24 mouse cellular contexts compared by ENCODE assay signal in genomic region chr4:89691936-89692335, GRCm38 (mm10). TPM values are rescaled to one million over a fixed set of nuclear protein-coding genes. Genes with fewer than 3 reads are reported as not detected.
DNase-seq lines count a peak whose midpoint lies in the region; ATAC-seq and TF ChIP-seq lines count a peak whose summit lies in the region.
"Had no signal": no experiment of that assay in that cellular context is flagged by ENCODE, and none has a peak within 500 bp of the region (broad histone marks: within the 10 kb centered on the region; RNA-seq: fewer than 3 reads in every experiment).

No protein-coding gene starts in this region.

- peaks cover 43% of the 10 kb centered on the region for H3K27me3 ChIP-seq in forebrain, embryonic 10.5 days (ENCODE audit: poor library complexity, severe bottlenecking)
- H3K27me3 ChIP-seq in forebrain, postnatal 0 days (ENCODE audit: insufficient read depth, low read length), result peaks cover 17% of the 10 kb centered on the region
- H3K27me3 ChIP-seq in forebrain, embryonic 14.5 days (replicated peaks; ENCODE audit: control insufficient read depth, insufficient read depth, low read length), result peaks cover 6% of the 10 kb centered on the region
- no peaks in the 10 kb centered on the region for H3K27me3 ChIP-seq in forebrain, embryonic 11.5 days (ENCODE audit: control insufficient read depth, insufficient read depth, low read length)
- H3K27me3 ChIP-seq in thymus, adult 2 months (ENCODE audit: control insufficient read depth, insufficient read depth, low read length), result peaks cover 7% of the 10 kb centered on the region; the same call in 1 of the 2 replicates

- peak overlapping the region; percentile 35; the same call in 1 of the 2 replicates for H3K27ac ChIP-seq in forebrain, embryonic 10.5 days
- H3K27ac ChIP-seq in forebrain, postnatal 0 days (ENCODE audit: low read depth, low read length), result no peak overlapping the region
- no peak overlapping the region for H3K27ac ChIP-seq in forebrain, embryonic 14.5 days (ENCODE audit: low read depth, low read length)
- no peak overlapping the region for H3K27ac ChIP-seq in forebrain, embryonic 11.5 days (ENCODE audit: low read depth, low read length)
- no peak overlapping the region for H3K27ac ChIP-seq in thymus, adult 2 months (ENCODE audit: control insufficient read depth, insufficient read depth, low read length)
- H3K27ac ChIP-seq: heart, embryonic 15.5 days; hindbrain, embryonic 10.5 days; hindbrain, embryonic 14.5 days had no signal

- peaks cover 38% of the 10 kb centered on the region for H3K4me1 ChIP-seq in forebrain, embryonic 10.5 days
- no peaks in the 10 kb centered on the region for H3K4me1 ChIP-seq in forebrain, postnatal 0 days (ENCODE audit: insufficient read depth)
- H3K4me1 ChIP-seq in forebrain, embryonic 14.5 days (ENCODE audit: control insufficient read depth, insufficient read depth, low read length), result peaks cover 5% of the 10 kb centered on the region
- peaks cover 5% of the 10 kb centered on the region; the same call in 1 of the 2 replicates for H3K4me1 ChIP-seq in forebrain, embryonic 11.5 days (replicated peaks; ENCODE audit: control insufficient read depth, insufficient read depth, low read length)
- no peaks in the 10 kb centered on the region; the same call in 1 of the 2 replicates for H3K4me1 ChIP-seq in thymus, adult 2 months (replicated peaks; ENCODE audit: control insufficient read depth, insufficient read depth, low read length)
- H3K4me1 ChIP-seq: heart, embryonic 12.5 days had no signal

- DNase-seq in forebrain, embryonic 10.5 days (ENCODE audit: extremely low spot score, low spot score), result no peak
- DNase-seq in forebrain, postnatal 0 days, result no peak
- DNase-seq in forebrain, embryonic 14.5 days (ENCODE audit: low spot score), result peak; percentile 40
- no peak for DNase-seq in forebrain, embryonic 11.5 days (ENCODE audit: low spot score)
- DNase-seq in brain, embryonic 14.5 days (ENCODE audit: low read depth), result peak; percentile 65
- DNase-seq in thymus, adult 2 months, result no peak
- DNase-seq: adrenal gland, adult 2 months; adrenal gland, postnatal 14 days; cerebellum, adult 11-12 months; cerebellum, adult 9-10 months; gastrocnemius, postnatal 25 days; heart, adult 18-20 months; heart, postnatal 10 days; heart, postnatal 36 days; kidney, adult 2 months had no signal

- 90% methylated on average over 6 of the region's 6 CpGs for WGBS in forebrain, embryonic 10.5 days
- 47% methylated on average over 6 of the region's 6 CpGs for WGBS in forebrain, postnatal 0 days
- 45% methylated on average over 6 of the region's 6 CpGs for WGBS in forebrain, embryonic 14.5 days
- 72% methylated on average over 6 of the region's 6 CpGs for WGBS in forebrain, embryonic 11.5 days
- 87% methylated on average over 6 of the region's 6 CpGs for WGBS in thymus, adult 2 months

- no peak for TF ChIP-seq CTCF in forebrain, postnatal 0 days (IDR thresholded peaks at IDR 0.05; ENCODE audit: low read depth)
- TF ChIP-seq CTCF in brain, embryonic 14.5 days (IDR thresholded peaks at IDR 0.05; ENCODE audit: borderline replicate concordance, extremely low read depth, insufficient read depth, insufficient read length), result no peak
- no peak for TF ChIP-seq CTCF in thymus, adult 2 months (IDR thresholded peaks at IDR 0.05; ENCODE audit: borderline replicate concordance, control insufficient read depth, extremely low read depth, insufficient read depth, low read length, poor library complexity)

- ATAC-seq in forebrain, postnatal 0 days, result no peak
- no peak for ATAC-seq in forebrain, embryonic 14.5 days
- no peak for ATAC-seq in forebrain, embryonic 11.5 days (replicated peaks; ENCODE audit: low FRiP score)
- ATAC-seq: intestine, postnatal 0 days had no signal

- H3K9ac ChIP-seq in forebrain, postnatal 0 days, result no peak overlapping the region
- no peak overlapping the region for H3K9ac ChIP-seq in forebrain, embryonic 14.5 days (ENCODE audit: low read length)
- no peak overlapping the region for H3K9ac ChIP-seq in forebrain, embryonic 11.5 days (ENCODE audit: low read length)
- H3K9ac ChIP-seq: heart, embryonic 12.5 days; heart, embryonic 15.5 days; hindbrain, embryonic 14.5 days had no signal

- TF ChIP-seq POLR2A in brain, embryonic 14.5 days (IDR thresholded peaks at IDR 0.05; ENCODE audit: borderline replicate concordance, extremely low read depth, insufficient read depth, insufficient read length, poor library complexity, severe bottlenecking), result no peak
- no peak for TF ChIP-seq POLR2A in thymus, adult 2 months (IDR thresholded peaks at IDR 0.05; ENCODE audit: control insufficient read depth, extremely low read depth, insufficient read depth, low read length, poor library complexity)

- no peaks in the 10 kb centered on the region for H3K9me3 ChIP-seq in forebrain, embryonic 10.5 days
- no peaks in the 10 kb centered on the region for H3K9me3 ChIP-seq in forebrain, postnatal 0 days (ENCODE audit: low read length)
- H3K9me3 ChIP-seq in forebrain, embryonic 14.5 days (replicated peaks; ENCODE audit: control insufficient read depth, low read length), result no peaks in the 10 kb centered on the region
- no peaks in the 10 kb centered on the region for H3K9me3 ChIP-seq in forebrain, embryonic 11.5 days (ENCODE audit: control insufficient read depth, low read length)
- H3K9me3 ChIP-seq: heart, embryonic 12.5 days; heart, embryonic 15.5 days; hindbrain, embryonic 10.5 days had no signal

- H3K36me3 ChIP-seq in forebrain, embryonic 10.5 days (replicated peaks), result peaks cover 30% of the 10 kb centered on the region
- H3K36me3 ChIP-seq in forebrain, postnatal 0 days (ENCODE audit: insufficient read depth), result no peaks in the 10 kb centered on the region
- H3K36me3 ChIP-seq in forebrain, embryonic 14.5 days (ENCODE audit: control insufficient read depth, insufficient read depth, low read length), result no peaks in the 10 kb centered on the region
- H3K36me3 ChIP-seq in forebrain, embryonic 11.5 days (ENCODE audit: control insufficient read depth, insufficient read depth, low read length), result no peaks in the 10 kb centered on the region
- H3K36me3 ChIP-seq in thymus, adult 2 months (ENCODE audit: control insufficient read depth, insufficient read depth, low read length), result no peaks in the 10 kb centered on the region
- H3K36me3 ChIP-seq: heart, embryonic 12.5 days; heart, embryonic 15.5 days; hindbrain, embryonic 10.5 days had no signal

- peak overlapping the region; percentile 80; the same call in 1 of the 2 replicates for H3K4me3 ChIP-seq in forebrain, embryonic 10.5 days
- no peak overlapping the region for H3K4me3 ChIP-seq in forebrain, postnatal 0 days (ENCODE audit: low read depth, low read length)
- H3K4me3 ChIP-seq in forebrain, embryonic 14.5 days (ENCODE audit: low read depth, low read length), result no peak overlapping the region
- H3K4me3 ChIP-seq in forebrain, embryonic 11.5 days (ENCODE audit: low read depth, low read length), result no peak overlapping the region
- no peak overlapping the region for H3K4me3 ChIP-seq in thymus, adult 2 months (ENCODE audit: control insufficient read depth, insufficient read depth, low read length)
- H3K4me3 ChIP-seq: heart, embryonic 12.5 days; heart, embryonic 15.5 days; hindbrain, embryonic 10.5 days had no signal

- H3K4me2 ChIP-seq in forebrain, postnatal 0 days (ENCODE audit: low read depth), result no peak overlapping the region
- H3K4me2 ChIP-seq in forebrain, embryonic 14.5 days (ENCODE audit: low read length), result no peak overlapping the region
- H3K4me2 ChIP-seq in forebrain, embryonic 11.5 days (ENCODE audit: low read depth, low read length, severe bottlenecking), result no peak overlapping the region; the same call in 1 of the 2 replicates
- H3K4me2 ChIP-seq: heart, embryonic 12.5 days; heart, embryonic 15.5 days; hindbrain, embryonic 14.5 days had no signal

RNA-seq across cellular contexts. Expression of gene Dmrta1, which starts 12.7 kb away (rescaled TPM):
- polyA plus RNA-seq in forebrain, embryonic 10.5 days (2016; fragmentation: Nextera tagmentation; extraction: Ambion mirVana), result 9.3 and 11.1 TPM in 2 replicates
- total RNA-seq in forebrain, postnatal 0 days (2014; rRNA removed), result 1.3 and 1.5 TPM in 2 replicates
- 0.18 and 0.19 TPM in 2 replicates for polyA plus RNA-seq in forebrain, postnatal 0 days (2015; fragmentation: Nextera tagmentation; extraction: Ambion mirVana)
- polyA plus RNA-seq in forebrain, embryonic 14.5 days (2014; fragmentation: Nextera tagmentation; extraction: Ambion mirVana), result 0.77 and 0.79 TPM in 2 replicates
- 20.4 and 21.7 TPM in 2 replicates for polyA plus RNA-seq in forebrain, embryonic 11.5 days (2014; fragmentation: Nextera tagmentation; extraction: Ambion mirVana)
- polyA plus RNA-seq in brain, embryonic 14.5 days (2012; rRNA removed), result 1.1 and 1.3 TPM in 2 replicates
- polyA plus RNA-seq in thymus, adult 2 months (2012; rRNA removed), result 0.24 TPM in 2 replicates
- total RNA-seq: gastrocnemius, adult 8-10 months; gastrocnemius, postnatal 25 days; heart, adult 18-20 months; heart, postnatal 10 days; heart, postnatal 36 days; MEL had no signal
- polyA plus RNA-seq: C2C12; CD4-positive, CD25-positive, alpha-beta regulatory T cell, adult 4 months; intestine, postnatal 0 days had no signal

Comparison
In these comparisons a context has a peak if more than half of its experiments do, and no peak if none do; other contexts are left out.
1. DNase-seq: peak in forebrain, embryonic 14.5 days (single experiment) and brain, embryonic 14.5 days (single experiment); none in forebrain, embryonic 10.5 days (single experiment), forebrain, postnatal 0 days (single experiment), forebrain, embryonic 11.5 days (single experiment) and thymus, adult 2 months (single experiment).